Mouse (Mus musculus): ENCODE results near the gene Taf10. TPM values are rescaled to one million over a fixed set of nuclear protein-coding genes. Genes with fewer than 3 reads are reported as not detected.

Taf10 gene
- polyA plus RNA-seq, 1 experiment: 411 TPM

DNA sequence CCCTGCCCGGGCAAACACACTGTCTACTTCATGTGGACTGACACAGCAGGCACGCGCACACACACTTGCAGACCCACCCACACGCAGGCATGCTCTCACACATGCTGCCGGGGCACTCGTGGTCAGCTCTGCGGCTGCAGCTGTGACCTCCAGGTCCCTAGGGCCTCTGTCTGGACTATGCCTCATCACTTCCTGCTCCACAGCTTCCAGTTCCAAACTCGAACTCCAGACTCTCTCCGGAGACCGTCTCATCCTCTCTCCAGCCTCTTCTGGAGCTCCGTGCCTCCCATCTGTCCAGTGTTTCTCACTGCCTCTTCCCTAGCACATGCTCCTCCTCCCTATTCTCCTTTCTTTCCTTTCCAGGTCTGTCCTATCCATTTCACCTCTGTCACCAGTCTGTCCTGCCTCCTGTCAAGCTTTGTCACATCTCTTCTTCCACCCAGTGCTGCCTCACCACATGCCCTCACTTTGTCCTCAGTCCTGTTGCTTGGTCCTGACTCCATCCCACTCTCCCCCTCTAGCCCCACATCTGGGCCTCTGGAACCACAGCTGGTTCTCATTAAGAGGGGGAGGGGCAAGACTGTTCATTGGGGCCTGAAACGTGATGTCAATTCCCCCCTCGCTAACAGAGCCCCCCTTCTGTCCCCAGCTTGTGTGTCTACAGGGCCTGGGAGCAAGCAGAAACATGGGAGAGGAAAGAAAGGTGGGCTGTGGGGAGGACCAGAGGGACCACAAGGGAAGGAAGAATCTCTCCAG, 33.8 kb upstream of the Taf10 start:
- Histone ChIP-seq H3K4me3 (replicated peaks) (peak overlapping the region; percentile 87), H3K4me1 (peaks cover 42% of the 10 kb centered on the region), H3K27me3 (replicated peaks) (peaks cover 61% of the 10 kb centered on the region), H3K9me3 (no peaks in the 10 kb centered on the region), H3K36me3 (replicated peaks; ENCODE audit: low read length) (no peaks in the 10 kb centered on the region)
- TF ChIP-seq FLI1 (IDR thresholded peaks at IDR 0.05; ENCODE audit: low read length) (no peak), GATA1 (IDR thresholded peaks at IDR 0.05; ENCODE audit: borderline replicate concordance, low read length) (no peak)

DNA sequence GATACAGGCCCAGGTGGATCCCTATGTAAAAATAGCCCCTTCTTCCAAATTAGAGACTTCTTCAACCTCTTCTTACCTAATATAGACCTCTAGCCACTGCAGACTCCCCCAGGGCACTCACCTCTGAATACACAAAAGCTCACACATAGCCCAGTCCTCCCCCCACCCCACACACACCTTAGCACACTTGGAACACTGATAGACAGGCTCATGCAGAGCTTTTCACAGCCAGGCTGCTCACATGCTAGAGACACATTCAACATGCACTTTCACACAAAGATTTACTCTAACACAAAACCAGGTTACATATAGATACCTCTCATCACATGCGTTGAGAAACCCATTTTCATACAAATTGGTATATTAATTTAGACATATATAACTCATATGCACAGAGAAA, 33.2 kb upstream of the Taf10 start:
- H3K27me3 ChIP-seq (replicated peaks): peaks cover 61% of the 10 kb centered on the region
- TF ChIP-seq FLI1 (IDR thresholded peaks at IDR 0.05; ENCODE audit: low read length): no peak
- TF ChIP-seq GATA1 (IDR thresholded peaks at IDR 0.05; ENCODE audit: borderline replicate concordance, low read length): no peak
- no peak overlapping the region for H3K4me3 ChIP-seq (replicated peaks)
- H3K4me1 ChIP-seq: peaks cover 36% of the 10 kb centered on the region
- no peaks in the 10 kb centered on the region for H3K36me3 ChIP-seq (replicated peaks; ENCODE audit: low read length)
- H3K9me3 ChIP-seq: no peaks in the 10 kb centered on the region

DNA sequence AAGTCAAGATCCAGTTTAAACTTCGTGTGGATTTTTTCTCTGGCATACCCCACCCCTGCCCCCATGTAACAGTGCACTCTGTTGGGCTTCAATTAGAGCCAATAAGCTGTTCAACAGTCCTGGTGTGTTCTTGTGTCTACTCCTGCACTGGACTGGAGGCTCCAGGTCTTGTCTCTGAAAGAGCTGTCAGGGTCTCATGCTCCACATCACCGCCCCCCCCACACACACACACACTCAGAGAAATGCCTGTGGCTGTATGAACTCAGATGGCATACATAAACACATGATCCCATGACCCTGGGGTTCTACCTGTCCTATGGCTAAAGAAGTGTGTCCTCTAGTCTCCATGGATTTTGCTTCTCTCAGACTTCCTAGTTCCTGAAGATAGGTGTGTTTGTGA, 31.9 kb upstream of the Taf10 start:
- H3K27me3 ChIP-seq (replicated peaks): peaks cover 65% of the 10 kb centered on the region
- no peak overlapping the region for H3K4me3 ChIP-seq (replicated peaks)
- no peaks in the 10 kb centered on the region for H3K9me3 ChIP-seq
- no peak for TF ChIP-seq FLI1 (IDR thresholded peaks at IDR 0.05; ENCODE audit: low read length)
- TF ChIP-seq GATA1 (IDR thresholded peaks at IDR 0.05; ENCODE audit: borderline replicate concordance, low read length): no peak
- no peaks in the 10 kb centered on the region for H3K36me3 ChIP-seq (replicated peaks; ENCODE audit: low read length)
- H3K4me1 ChIP-seq: peaks cover 33% of the 10 kb centered on the region

DNA sequence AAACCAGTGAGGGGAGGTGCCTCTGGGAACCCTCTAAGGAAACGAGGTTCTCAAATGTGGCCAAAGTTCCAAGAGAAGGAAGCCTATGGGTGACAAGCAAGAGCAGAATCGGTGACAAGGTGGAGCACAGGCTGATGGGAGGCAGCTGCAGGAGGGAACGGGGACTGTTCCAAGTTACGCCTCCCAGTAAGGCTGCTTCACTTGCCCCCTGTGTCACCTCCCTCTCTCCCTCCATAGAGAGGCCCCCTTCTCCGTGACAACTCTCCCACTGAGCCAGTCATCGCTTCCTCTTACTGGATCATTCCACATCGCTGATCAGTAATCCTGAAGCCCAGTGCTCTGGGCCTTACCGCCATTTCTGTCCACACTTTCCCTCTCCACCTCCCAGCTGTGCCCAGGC, 30.5 kb upstream of the Taf10 start:
- Histone ChIP-seq H3K9me3 (no peaks in the 10 kb centered on the region), H3K36me3 (replicated peaks; ENCODE audit: low read length) (no peaks in the 10 kb centered on the region), H3K27me3 (replicated peaks) (peaks cover 64% of the 10 kb centered on the region), H3K4me1 (peaks cover 29% of the 10 kb centered on the region), H3K4me3 (replicated peaks) (peak overlapping the region; percentile 69)
- no peak for TF ChIP-seq FLI1 (IDR thresholded peaks at IDR 0.05; ENCODE audit: low read length)
- no peak for TF ChIP-seq GATA1 (IDR thresholded peaks at IDR 0.05; ENCODE audit: borderline replicate concordance, low read length)

DNA sequence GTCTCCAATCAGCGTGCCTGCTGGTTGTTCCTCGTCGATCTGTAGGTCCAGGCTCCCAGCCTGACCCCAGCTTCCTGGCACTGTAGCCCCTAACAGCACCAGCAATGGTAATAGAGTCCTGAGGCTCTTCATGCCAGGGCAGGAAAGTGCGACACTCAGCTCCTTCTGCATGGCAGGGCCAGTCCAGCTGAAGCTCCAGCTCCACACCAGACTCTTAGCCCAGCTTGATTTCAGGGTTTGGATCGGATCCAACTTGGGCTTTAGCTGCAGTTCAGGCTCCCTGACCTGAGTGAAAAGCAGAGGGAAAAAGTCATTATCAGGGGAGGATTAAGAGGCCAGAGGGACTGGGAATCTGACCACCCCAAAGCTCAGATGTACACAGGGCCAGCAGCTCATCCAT, 28.9 kb upstream of the Taf10 start:
- Histone ChIP-seq H3K4me3 (replicated peaks) (no peak overlapping the region), H3K9me3 (no peaks in the 10 kb centered on the region), H3K36me3 (replicated peaks; ENCODE audit: low read length) (no peaks in the 10 kb centered on the region), H3K4me1 (peaks cover 20% of the 10 kb centered on the region), H3K27me3 (replicated peaks) (peaks cover 56% of the 10 kb centered on the region)
- TF ChIP-seq GATA1 (IDR thresholded peaks at IDR 0.05; ENCODE audit: borderline replicate concordance, low read length): no peak
- no peak for TF ChIP-seq FLI1 (IDR thresholded peaks at IDR 0.05; ENCODE audit: low read length)

DNA sequence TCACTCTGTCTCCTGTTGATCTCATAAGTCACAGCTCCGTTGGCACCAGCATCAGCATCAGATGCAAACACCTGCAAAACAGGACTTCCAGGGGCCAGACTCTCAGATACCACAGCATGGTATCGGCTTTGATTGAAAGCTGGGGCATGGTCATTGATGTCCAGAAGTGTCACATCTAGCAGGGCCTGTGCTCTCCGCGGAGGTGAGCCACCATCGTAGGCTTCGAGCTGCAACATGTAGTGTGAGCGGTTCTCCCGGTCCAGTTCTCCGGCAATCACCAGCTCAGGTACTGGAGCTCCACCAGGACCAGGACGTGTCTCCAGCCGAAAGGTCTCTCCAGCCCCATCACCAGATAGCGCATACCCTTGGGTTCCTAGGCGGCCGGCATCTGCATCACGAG, 28.2 kb upstream of the Taf10 start:
- H3K4me1 ChIP-seq: peaks cover 20% of the 10 kb centered on the region
- no peaks in the 10 kb centered on the region for H3K9me3 ChIP-seq
- H3K36me3 ChIP-seq (replicated peaks; ENCODE audit: low read length): no peaks in the 10 kb centered on the region
- no peak overlapping the region for H3K4me3 ChIP-seq (replicated peaks)
- H3K27me3 ChIP-seq (replicated peaks): peaks cover 60% of the 10 kb centered on the region
- no peak for TF ChIP-seq FLI1 (IDR thresholded peaks at IDR 0.05; ENCODE audit: low read length)
- no peak for TF ChIP-seq GATA1 (IDR thresholded peaks at IDR 0.05; ENCODE audit: borderline replicate concordance, low read length)

DNA sequence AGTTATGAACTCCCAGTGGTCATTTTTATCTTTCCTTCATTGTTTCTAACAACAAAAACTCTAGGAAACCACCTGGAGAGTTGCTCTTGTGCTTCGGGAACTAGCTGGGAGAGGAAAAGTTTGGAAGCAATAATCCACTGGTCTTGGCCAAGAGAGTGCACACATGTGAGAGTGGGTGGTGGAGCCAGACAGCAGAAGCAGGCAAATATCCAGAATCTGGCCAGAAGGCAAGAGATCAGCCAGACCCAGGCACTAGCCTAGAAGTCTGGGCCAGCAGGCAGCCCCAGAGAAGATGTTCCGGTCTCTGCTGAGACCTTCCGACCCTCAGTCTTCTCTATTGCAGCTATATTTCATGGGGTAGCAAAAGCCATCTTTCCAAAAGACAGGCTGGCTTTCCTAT, 25.8 kb upstream of the Taf10 start:
- TF ChIP-seq GATA1 (IDR thresholded peaks at IDR 0.05; ENCODE audit: borderline replicate concordance, low read length): no peak
- TF ChIP-seq FLI1 (IDR thresholded peaks at IDR 0.05; ENCODE audit: low read length): no peak
- Histone ChIP-seq H3K36me3 (replicated peaks; ENCODE audit: low read length) (no peaks in the 10 kb centered on the region), H3K27me3 (replicated peaks) (peaks cover 63% of the 10 kb centered on the region), H3K4me3 (replicated peaks) (no peak overlapping the region), H3K4me1 (peaks cover 24% of the 10 kb centered on the region), H3K9me3 (0 out of 2 replicates have a peak, but pooled peaks cover 3% of the 10 kb centered on the region)

DNA sequence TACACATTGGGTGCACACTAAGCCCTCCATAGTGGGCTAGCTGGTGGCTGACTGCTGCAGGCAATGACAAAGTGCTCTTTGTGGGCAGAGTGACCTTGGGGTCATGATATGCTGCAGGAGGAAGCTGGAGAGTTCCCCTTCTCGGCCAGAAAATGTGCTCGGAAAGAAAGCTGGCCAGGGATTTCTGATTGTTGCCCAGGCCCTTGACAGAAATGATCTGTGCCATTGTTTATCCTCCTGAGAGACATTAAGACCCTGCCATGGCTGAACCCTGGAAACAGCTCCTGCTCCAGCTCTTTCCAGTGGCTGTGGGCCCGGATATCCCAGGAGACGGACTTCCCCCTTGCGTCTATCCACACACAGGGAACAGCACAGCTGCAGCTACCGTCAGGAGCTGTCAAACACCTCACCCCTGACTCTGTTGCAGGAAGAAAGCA, 23.6 kb upstream of the Taf10 start:
- TF ChIP-seq GATA1 (IDR thresholded peaks at IDR 0.05; ENCODE audit: borderline replicate concordance, low read length) (no peak), FLI1 (IDR thresholded peaks at IDR 0.05; ENCODE audit: low read length) (no peak)
- Histone ChIP-seq H3K4me3 (replicated peaks) (peak overlapping the region; percentile 9), H3K27me3 (replicated peaks) (peaks cover 69% of the 10 kb centered on the region), H3K36me3 (replicated peaks; ENCODE audit: low read length) (no peaks in the 10 kb centered on the region), H3K9me3 (peaks cover 14% of the 10 kb centered on the region), H3K4me1 (peaks cover 21% of the 10 kb centered on the region)

DNA sequence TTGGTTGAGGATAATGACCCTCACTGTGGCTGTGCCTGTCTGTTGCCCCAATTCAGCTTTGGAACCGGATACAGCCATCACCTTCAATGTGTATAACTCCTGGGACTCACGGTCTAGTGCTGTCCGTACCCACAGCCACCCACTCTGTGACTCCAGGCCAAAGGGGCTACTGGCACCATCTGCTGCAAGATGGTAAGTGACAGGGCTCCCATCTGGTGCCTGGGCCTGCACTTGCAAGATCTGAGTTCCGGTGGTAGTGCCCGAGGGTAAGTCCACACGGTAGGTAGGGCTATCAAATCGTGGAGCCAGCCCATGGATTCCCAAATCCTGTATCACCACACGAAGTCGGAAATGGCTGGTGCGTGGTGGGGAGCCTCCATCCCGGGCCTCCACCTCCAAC, 20.2 kb upstream of the Taf10 start:
- Histone ChIP-seq H3K27me3 (replicated peaks) (peaks cover 65% of the 10 kb centered on the region), H3K4me3 (replicated peaks) (no peak overlapping the region), H3K9me3 (peaks cover 23% of the 10 kb centered on the region), H3K36me3 (replicated peaks; ENCODE audit: low read length) (no peaks in the 10 kb centered on the region), H3K4me1 (peaks cover 33% of the 10 kb centered on the region)
- no peak for TF ChIP-seq GATA1 (IDR thresholded peaks at IDR 0.05; ENCODE audit: borderline replicate concordance, low read length)
- TF ChIP-seq FLI1 (IDR thresholded peaks at IDR 0.05; ENCODE audit: low read length): no peak

DNA sequence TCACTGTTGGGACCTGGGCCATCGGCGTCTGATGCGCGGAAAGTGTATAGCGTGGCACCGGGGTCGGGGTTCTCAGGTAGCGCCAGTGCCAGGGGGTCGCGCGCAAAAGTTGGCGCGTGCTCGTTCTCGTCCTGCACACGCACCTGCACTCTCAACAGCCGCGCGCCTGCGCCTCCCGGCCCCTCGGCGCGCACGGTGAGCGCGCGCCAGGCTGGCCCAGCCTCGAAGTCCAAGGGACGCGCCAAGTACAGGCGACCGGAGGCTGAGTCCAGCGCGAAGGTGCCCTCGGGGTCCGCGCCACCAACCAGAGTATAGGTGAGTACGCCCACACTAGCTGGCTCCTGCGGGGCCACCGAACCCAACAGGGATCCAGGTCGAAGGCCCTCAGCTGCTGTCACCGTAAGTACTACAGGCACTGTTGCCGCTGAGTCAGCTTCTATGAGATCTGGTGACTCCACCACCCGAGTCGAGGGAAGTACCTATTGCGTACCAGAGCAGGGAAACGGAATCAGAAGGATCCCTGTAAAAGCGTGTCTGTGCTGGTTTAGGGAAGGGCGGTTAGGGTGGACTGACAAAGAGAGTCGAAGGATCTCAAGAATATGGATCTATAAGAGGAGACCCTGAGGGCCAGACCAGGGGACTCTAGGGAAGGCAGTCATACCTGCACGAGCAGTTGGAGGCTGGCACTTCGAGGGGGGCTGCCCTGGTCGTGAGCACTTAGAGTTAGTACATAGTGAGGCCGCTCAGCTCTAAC, 18.5 kb upstream of the Taf10 start:
- Histone ChIP-seq H3K27me3 (replicated peaks) (peaks cover 77% of the 10 kb centered on the region), H3K36me3 (replicated peaks; ENCODE audit: low read length) (no peaks in the 10 kb centered on the region), H3K4me1 (peaks cover 34% of the 10 kb centered on the region), H3K9me3 (peaks cover 23% of the 10 kb centered on the region), H3K4me3 (replicated peaks) (peak overlapping the region; percentile 69)
- TF ChIP-seq FLI1 (IDR thresholded peaks at IDR 0.05; ENCODE audit: low read length) (no peak), GATA1 (IDR thresholded peaks at IDR 0.05; ENCODE audit: borderline replicate concordance, low read length) (no peak)

All from megakaryocyte, embryonic 14.5 days (primary cell).